Mouse (Mus musculus) olfactory bulb, adult 2 months (tissue): Measurements from ENCODE around the gene Itga3. TPM values are rescaled to one million over a fixed set of nuclear protein-coding genes. Genes with fewer than 3 reads are reported as not detected.
A peak's percentile ranks its signal among the peaks of the same experiment; 100 is the strongest.
"Not testable (repeated sequence)": the region's sequence is repeated elsewhere in the genome, so short reads cannot be mapped to it uniquely, and the experiment has no call there.

Source experiments
- H3K27ac ChIP-seq: fragments of 200-500 bp; 2 replicates; pipeline ENCODE4 v1.5.1; 2012; ENCODE audit warnings: low read depth, low read length; ENCODE audit not compliant: insufficient read depth
- H3K4me1 ChIP-seq: fragments of 200-500 bp; 2 replicates; pipeline ENCODE4 v1.6.1; 2012; ENCODE audit warnings: low read length; ENCODE audit not compliant: control insufficient read depth, insufficient read depth
- H3K4me3 ChIP-seq: fragments of 200-500 bp; 2 replicates; pipeline ENCODE4 v1.5.1; 2012; ENCODE audit warnings: mild to moderate bottlenecking, low read depth, low read length, moderate library complexity; ENCODE audit not compliant: insufficient read depth
- CTCF ChIP-seq: fragments of 200-500 bp; IDR thresholded peaks from 2 replicates; pipeline ENCODE4 v1.5.1; 2012; ENCODE audit warnings: low read depth, mild to moderate bottlenecking, low read length, moderate library complexity; ENCODE audit not compliant: insufficient read depth
- POLR2A ChIP-seq: fragments of 200-500 bp; IDR thresholded peaks from 2 replicates; pipeline ENCODE4 v1.6.1; 2012; ENCODE audit warnings: mild to moderate bottlenecking, low read depth, low read length, moderate library complexity; ENCODE audit not compliant: insufficient read depth
- WGBS: fragments of 180-500 bp; shearing (Covaris S2); methylation state at CpG from one replicate; pipeline ENCODE4 v1.1.7; 2018; 5-methylcytosine and 5-hydroxymethylcytosine counted together
- polyA plus RNA-seq: library from polyadenylated mRNA; stranded (reverse); fragments of >200 nt; gene quantifications from 2 replicates; pipeline ENCODE4 v1.2.4, GENCODE M21; 2012; ENCODE audit warnings: low replicate concordance; ENCODE audit not compliant: missing spikeins, insufficient read depth, insufficient read length

Itga3 gene
- polyA plus RNA-seq, 1 experiment = not detected

DNA sequence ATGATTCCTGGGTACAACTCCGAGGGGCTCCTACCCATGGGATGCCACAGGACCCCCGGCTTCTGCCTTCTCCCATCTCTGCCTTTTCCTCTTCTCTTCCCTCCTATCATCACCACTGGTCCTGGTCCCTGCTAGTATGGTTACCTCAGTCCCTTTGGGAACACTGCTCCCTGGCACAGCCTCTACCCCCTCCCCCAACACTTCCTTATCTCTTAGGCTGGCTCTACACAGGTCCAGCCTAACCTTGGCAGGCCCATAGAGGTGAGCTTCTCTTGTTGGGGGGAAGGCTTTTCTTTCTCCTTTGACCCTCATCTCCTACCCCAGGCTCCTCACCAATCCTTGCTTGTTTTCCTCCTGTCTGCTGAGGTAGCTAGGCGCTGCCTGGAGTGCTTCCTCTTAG lies 61.1 kb downstream of the Itga3 start:
- H3K27ac ChIP-seq = no peak overlapping the region
- no peak for TF ChIP-seq CTCF
- TF ChIP-seq POLR2A = no peak
- WGBS = 85% methylated on average over 3 of the region's 3 CpGs
- H3K4me1 ChIP-seq = peaks cover 8% of the 10 kb centered on the region
- H3K4me3 ChIP-seq = no peak overlapping the region

DNA sequence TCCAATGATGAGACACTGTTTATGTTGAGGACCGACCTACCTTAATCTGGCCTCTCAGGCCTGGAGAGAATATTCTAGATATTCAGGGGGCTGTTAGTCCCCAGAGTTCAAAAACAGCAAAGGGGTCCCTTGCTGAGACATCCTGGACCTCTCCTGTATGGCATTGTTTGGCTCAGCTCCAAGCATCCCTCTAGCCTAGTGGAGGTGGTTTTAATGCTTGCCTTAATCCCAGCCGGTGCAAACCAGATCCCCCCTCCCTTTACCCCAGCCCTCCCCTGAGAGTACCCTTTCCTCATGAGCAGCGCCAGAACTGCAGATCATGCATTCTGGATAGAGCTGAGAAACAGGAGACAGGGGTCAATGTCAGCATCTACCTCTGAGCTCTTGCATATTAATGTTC lies 64.1 kb downstream of the Itga3 start:
- WGBS = 47% methylated on average over 3 of the region's 3 CpGs
- H3K4me3 ChIP-seq = no peak overlapping the region
- no peak overlapping the region for H3K27ac ChIP-seq
- peaks cover 16% of the 10 kb centered on the region for H3K4me1 ChIP-seq
- TF ChIP-seq CTCF (no peak), POLR2A (no peak)

- no peak for TF ChIP-seq CTCF
- no peak for TF ChIP-seq POLR2A
- Histone ChIP-seq H3K4me3 (no peak overlapping the region), H3K27ac (no peak overlapping the region), H3K4me1 (peaks cover 17% of the 10 kb centered on the region)
- 47% methylated on average over 3 of the region's 3 CpGs for WGBS
Observed at GRCm38 (mm10) chr11:95012075-95012474, 64.5 kb downstream of the Itga3 start.

DNA sequence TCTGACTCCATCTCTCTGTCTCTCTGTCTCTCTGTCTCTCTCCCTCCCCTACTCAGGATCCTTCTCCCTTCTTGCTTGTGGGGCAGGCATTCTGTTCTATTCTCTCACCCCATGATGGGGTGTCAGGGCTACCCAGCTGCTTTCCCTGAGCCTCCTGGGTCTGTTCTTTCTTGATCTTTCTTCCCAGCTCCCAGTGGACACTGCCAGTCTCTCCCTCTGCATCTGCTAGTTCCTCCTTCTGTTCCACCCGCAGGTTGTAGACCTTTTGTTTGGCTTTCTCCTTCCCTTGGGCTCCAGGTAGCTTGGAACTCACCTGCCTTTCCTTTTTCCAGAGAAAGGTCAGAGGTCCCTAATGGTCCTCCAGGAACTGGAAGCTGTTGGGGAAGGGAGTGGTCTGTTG lies 65.2 kb downstream of the Itga3 start:
- WGBS = 47% methylated on average over 1 of the region's 1 CpGs
- Histone ChIP-seq H3K27ac (no peak overlapping the region), H3K4me3 (peak overlapping the region; percentile 27; the same call in 1 of the 2 replicates), H3K4me1 (peaks cover 22% of the 10 kb centered on the region)
- TF ChIP-seq POLR2A = no peak
- no peak for TF ChIP-seq CTCF

- Histone ChIP-seq H3K4me3 (peak overlapping the region; percentile 27), H3K4me1 (peaks cover 24% of the 10 kb centered on the region)
- WGBS = 9% methylated on average over 4 of the region's 4 CpGs
- H3K27ac ChIP-seq = not testable (repeated sequence)
Observed at GRCm38 (mm10) chr11:95010841-95011403, 65.7 kb downstream of the Itga3 start.

DNA sequence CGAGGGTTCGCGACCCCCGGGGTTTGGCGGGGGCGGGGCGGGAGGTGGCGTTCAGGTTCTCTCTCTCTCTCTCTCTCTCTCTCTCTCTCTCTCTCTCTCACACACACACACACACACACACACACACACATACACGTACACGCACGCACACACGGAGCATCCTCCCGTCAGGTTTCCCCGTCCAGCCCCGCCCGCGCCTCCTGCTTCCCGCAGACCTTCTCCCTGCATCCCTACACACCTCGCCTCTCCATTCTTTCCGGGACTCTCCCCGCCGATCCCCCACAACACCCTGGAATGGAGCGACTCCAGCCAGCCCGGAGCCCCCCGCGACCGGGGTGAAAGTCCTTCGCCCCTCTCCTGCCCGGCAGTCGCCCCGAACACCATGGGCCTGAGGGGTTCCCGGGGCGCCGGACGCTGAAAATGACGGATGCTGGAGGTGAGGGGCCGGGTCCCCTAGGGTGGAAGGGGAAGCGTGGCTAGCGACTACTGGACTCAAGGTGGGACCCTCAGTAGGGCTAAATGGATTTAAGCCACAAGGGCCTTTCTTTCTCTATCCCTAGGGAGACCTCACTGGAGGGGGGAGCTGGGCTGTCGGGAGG lies 66.4 kb downstream of the Itga3 start:
- 2% methylated on average over 34 of the region's 40 CpGs for WGBS
- peak overlapping the region; percentile 55 for H3K4me3 ChIP-seq
- no peak for TF ChIP-seq CTCF
- TF ChIP-seq POLR2A = no peak
- H3K27ac ChIP-seq = no peak overlapping the region
- peaks cover 25% of the 10 kb centered on the region for H3K4me1 ChIP-seq

DNA sequence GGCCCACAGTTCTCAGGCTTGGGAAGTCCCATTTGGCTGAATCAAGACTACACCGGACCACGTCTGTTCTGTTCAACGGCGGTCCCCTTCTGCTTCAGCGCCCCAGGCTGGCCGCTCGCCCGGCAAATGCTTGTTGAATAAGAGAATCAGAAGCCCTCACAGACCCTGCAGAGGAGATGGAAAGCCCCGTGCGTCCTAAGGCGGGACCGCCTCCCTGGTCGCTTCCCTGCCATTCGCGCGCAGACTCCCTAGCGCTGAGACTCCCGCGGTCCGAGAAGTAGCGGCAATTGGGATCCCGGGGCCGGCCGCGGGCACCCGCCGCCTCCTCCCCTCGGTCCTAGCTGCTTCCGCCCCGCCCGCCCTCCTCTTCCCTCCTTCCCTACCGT lies 67.0 kb downstream of the Itga3 start, which contains the start of gene Samd14:
TSS of gene Samd14 (plus strand) at position 251 of the 386 bp plus-strand sequence.
- Histone ChIP-seq H3K27ac (no peak within 1 kb of the TSS), H3K4me3 (peak within 1 kb of the TSS; percentile 55), H3K4me1 (peaks cover 27% of the 10 kb centered on the region)
- 1% methylated on average over 28 of the region's 32 CpGs for WGBS
- TF ChIP-seq POLR2A = peak; percentile 50; the same call in 1 of the 2 replicates
- no peak for TF ChIP-seq CTCF

GRCm38 (mm10) chr11:95008661-95009628 lies 67.7 kb downstream of the Itga3 start:
- WGBS = 19% methylated on average over 15 of the region's 15 CpGs
- peaks cover 31% of the 10 kb centered on the region for H3K4me1 ChIP-seq
- H3K4me3 ChIP-seq = peak overlapping the region; percentile 55
- H3K27ac ChIP-seq = no peak overlapping the region
- no peak for TF ChIP-seq CTCF
- no peak for TF ChIP-seq POLR2A

DNA sequence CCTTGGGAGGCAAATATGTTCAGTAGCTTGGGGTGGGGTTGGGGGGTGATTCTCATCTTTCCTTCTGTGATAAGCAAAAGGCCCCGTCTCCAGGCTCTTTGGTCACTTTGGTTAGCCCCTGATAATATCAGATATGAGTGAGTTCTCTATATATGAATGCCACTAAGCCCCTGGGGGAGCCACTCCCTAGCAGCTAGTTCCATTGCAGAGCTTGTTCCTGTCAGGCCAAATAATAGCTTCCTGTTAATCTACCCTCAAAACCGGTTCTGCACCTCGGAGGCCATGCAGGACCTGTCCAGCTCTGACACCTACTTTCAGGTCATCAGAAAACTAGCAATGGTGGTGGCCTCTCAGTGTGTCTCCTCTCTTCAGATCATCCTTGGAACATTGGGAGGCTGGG lies 69.2 kb downstream of the Itga3 start:
- WGBS = 71% methylated on average over 3 of the region's 3 CpGs
- no peak for TF ChIP-seq CTCF
- TF ChIP-seq POLR2A = no peak
- H3K4me1 ChIP-seq = peaks cover 36% of the 10 kb centered on the region
- H3K4me3 ChIP-seq = no peak overlapping the region
- H3K27ac ChIP-seq = no peak overlapping the region
